Mouse (Mus musculus) frontal cortex, postnatal 10 days (tissue): Measurements from ENCODE around the gene Zfp428.

Experiments used
- DNase-seq, 2 experiments: peaks; one replicate each; pipeline ENCODE4 v3.0.0; 2022; ENCODE audit warnings: low spot score in 2 of 2, mixed read lengths in 1 of 2

The Zfp428 gene

DNA sequence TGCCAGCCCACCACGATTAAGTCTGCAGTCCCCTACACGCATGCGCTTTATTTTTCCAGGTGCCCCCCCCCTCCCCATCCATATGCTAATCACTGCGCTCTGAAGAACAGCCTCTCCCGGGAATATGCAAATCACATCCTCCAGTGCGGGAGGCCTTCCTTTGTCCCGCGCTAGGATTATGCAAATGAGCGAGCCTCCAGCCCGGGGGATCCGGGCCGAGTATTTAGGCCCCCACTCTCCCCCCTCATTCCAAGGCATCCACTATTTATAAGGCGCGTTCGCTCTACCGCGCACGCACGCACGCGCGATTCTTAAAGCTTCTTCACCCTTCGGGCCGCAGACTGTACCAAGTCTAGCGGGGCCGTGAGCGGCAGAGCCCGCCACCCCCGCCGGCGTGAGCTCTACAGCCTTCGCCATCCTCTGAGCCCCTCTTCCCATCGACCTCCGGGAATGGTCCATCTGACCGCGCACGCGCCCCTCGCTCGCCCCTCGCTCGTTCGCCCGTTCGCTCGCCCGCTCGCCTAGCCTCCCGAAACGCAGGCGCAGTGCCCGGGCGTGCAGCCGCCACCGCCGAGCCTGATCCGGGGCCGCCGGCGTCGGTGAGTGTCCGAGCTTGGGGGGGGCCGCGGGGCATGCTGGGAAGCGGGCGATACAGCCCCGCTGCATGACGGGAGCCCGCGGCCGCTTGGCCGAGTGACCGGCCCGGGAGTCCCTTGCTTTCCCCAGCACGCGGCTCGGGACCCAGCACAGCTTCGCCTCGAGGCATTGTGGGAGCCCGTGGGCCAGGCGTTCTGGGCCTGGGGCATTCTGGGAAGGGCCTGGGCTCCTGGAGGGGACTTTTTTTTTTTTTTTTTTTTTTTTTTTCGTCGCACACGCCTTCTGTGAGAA, at the start of gene Zfp428:
TSS of gene Zfp428 (plus strand) at position 169 of the 888 bp plus-strand sequence.
- DNase-seq, result peak; percentile 83 to 84

DNA sequence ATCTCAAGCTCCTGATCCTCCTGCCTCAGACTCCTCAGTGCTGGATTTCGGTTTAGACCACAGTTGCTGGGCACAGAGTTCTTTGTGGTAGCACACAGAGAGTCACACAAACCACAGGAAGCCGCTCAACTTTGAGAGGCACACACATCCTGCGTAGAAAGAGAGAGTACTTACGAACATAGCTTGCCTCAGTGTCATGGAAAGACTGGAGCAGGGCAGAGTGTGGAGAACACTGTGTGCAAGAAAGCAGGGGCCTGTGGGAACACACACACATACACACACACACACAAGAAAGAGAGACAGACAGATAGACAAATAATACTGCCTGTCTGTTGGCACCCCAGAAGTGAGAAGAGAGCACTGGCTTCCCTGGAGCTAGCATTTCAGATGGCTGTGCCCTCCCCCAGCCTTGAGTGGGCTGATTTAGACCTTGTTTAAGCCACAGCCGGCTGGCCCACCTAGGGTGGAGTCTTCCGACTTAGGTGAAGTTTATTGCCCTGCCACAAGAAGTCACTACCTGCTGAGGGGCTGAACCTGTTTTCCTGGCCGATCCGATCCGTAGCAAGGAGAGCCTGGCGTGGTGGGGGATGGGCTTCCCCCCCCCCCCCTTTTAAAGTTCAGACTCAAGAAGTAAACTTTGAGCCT, 49.0 kb upstream of the Zfp428 start:
- no peak for DNase-seq

DNA sequence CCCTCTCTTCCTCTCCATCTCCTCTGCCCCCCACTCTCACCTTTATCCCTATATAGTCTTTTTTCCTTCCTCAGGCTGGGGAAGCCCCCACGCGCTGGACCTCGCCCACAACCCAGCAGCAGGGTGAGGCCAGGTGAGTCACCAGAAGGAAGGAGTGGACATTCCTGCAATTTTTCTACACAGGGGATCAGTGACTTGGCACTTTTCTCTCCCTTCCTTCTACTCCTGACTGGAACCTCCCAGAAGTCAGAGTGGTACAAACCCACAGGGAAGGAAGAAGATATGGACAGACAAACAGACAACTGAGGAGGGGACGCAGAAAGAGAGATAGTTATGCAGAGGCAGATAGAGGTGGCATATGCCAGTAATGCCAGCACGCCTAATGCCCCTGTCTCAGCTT, 47.4 kb upstream of the Zfp428 start:
- DNase-seq, result no peak

- DNase-seq, result no peak
Measured at GRCm38 (mm10) chr7:24459843-24460242, 47.0 kb upstream of the Zfp428 start.

GRCm38 (mm10) chr7:24461376-24462051, 45.3 kb upstream of the Zfp428 start:
- no peak for DNase-seq

GRCm38 (mm10) chr7:24462388-24463319, 44.2 kb upstream of the Zfp428 start, which contains the start of gene Plaur:
Gene Plaur (plus strand): TSS chr7:24462484.
- no peak for DNase-seq

DNA sequence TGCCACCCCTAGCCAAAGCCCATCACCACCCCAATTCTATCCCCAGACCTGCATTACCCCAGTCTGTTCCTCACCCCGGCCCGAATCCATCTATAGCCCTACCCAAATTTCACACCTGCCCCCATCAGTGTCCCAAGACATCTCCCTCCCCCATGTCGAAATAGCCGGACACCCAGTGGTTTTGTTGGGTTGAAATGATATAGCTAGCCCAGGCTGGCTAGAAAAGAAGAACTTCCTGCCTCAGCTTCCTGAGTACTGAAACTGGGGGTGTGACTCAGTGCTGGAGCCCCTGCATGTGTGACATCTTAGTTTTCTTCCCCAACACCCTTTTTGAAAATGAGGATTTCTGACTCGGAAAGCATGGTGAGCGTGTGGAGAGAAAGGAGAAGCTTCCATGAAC, 40.0 kb upstream of the Zfp428 start:
- DNase-seq, result no peak

DNA sequence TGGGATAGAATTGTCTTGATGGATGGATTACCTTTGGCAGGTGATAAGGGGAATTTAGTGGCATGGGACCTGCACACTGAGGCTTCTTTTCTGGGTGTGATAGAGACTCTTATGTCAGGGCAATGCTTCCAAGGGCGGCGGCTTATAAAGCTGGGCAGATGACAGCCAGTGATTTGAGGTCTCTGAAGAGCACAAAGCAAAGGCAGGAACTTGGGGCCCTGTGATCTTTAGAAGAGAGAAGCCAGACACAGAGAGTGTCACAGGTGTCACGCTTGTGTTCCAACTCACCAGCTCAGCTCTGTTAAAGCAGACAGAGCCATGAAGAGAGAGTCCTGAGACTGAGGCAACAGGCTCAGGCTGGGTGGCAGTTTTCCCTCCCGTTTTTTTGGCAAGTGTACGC, 38.9 kb upstream of the Zfp428 start:
- no peak for DNase-seq

DNA sequence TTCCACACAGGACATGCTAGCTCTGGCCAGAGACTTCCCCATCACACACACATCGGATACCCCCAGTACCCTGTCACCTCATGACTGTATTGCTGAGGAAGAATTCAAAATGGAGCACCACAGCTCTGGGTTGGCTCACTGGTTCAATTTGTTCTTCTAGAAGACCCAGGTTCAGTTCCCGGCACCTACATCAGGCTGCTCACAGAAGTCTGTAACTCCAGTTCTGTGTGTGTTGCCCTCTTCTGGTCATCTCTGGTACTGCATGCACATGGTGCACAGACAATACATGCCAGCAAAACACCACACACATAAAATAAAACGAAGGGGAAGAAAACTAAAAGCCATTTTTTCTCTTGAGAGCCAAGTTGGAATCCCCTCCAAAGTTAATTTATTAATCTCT, 37.7 kb upstream of the Zfp428 start:
- no peak for DNase-seq

DNA sequence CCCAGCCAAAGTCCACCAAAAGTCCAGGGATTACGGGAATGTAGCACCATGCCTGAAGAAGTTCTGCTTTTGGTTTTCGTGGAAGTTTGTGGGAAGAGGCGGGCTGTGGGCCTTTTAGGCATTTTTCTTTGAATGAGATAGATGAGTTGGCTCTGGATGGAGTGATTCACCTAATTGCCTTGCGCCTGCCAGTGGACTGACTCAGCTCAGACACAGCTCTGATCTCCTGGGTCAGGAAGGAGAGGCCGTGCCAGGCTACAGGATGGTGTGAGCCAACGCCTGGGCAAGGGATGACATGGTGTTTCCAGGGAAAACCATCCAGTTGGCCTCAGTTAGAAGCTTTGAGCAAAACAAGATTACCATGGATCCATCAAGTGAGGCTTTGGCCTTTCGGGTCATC, 36.5 kb upstream of the Zfp428 start:
- DNase-seq, result no peak

GRCm38 (mm10) chr7:24472442-24472841, 34.4 kb upstream of the Zfp428 start:
- DNase-seq, result no peak

GRCm38 (mm10) chr7:24472937-24473336, 33.9 kb upstream of the Zfp428 start:
- DNase-seq, result no peak

- DNase-seq, result peak in 1 of 2 experiments; percentile 63
Measured at GRCm38 (mm10) chr7:24473913-24474529, 32.8 kb upstream of the Zfp428 start.

- peak in 1 of 2 experiments; percentile 36 for DNase-seq
Measured at GRCm38 (mm10) chr7:24474811-24475506, 31.8 kb upstream of the Zfp428 start.

GRCm38 (mm10) chr7:24476338-24476737, 30.5 kb upstream of the Zfp428 start:
- DNase-seq, result no peak

DNA sequence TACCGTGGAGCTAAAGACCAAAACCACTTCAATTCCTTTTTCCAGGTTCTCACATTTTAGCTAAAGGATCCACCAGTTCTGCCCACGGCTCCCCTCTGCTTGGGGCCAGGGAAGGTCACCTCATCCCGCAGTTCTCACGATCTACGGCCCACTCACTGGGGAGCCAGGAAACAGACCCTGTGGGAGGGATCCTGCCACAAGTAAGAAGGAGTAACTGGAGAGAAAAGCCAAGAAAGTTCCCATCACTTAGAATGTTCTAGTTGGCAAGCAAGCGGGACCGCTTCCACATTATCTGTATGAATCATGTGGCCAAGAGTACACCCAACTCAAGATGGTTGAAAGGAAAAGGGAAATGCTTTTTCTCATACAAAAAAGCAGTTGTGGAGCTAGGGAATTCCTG, 29.9 kb upstream of the Zfp428 start:
- DNase-seq, result no peak

DNA sequence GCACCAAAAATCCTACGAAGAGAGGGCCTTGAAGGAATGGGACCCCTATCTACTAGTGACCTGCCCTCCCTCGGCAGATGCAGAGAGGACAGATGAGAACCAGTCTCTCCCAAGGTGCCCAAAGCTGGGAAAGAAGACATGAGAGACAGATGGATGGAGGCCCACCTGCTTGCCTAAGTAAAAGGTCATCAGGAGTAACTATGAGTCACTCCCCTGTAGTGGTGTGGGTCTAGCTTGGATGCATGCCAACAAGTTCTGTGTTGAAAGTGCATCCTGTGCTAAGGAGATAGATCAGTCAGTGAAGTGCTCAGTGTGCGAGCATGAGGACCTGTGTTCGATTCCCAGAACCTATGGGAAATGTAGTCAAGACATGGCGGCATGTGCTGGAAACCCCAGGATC, 27.9 kb upstream of the Zfp428 start:
- DNase-seq, result no peak

DNA sequence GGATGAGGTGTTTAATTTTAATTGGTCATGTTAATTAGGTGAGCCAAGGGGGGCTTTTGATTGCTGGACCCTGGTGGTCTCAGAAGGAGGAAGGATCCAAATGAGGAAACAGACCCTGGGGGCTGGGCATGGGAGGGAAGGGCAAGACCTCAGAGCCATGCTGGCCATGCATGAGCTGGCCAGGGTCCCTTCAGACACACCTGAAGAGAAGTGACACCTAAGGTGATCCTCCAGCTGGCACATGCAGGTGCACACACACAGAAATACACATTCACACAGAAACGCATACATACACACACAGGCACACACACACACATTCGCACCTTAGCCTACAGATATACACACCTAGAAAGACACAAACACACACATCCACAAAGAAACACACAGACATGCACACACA, 27.1 kb upstream of the Zfp428 start:
- no peak for DNase-seq

DNA sequence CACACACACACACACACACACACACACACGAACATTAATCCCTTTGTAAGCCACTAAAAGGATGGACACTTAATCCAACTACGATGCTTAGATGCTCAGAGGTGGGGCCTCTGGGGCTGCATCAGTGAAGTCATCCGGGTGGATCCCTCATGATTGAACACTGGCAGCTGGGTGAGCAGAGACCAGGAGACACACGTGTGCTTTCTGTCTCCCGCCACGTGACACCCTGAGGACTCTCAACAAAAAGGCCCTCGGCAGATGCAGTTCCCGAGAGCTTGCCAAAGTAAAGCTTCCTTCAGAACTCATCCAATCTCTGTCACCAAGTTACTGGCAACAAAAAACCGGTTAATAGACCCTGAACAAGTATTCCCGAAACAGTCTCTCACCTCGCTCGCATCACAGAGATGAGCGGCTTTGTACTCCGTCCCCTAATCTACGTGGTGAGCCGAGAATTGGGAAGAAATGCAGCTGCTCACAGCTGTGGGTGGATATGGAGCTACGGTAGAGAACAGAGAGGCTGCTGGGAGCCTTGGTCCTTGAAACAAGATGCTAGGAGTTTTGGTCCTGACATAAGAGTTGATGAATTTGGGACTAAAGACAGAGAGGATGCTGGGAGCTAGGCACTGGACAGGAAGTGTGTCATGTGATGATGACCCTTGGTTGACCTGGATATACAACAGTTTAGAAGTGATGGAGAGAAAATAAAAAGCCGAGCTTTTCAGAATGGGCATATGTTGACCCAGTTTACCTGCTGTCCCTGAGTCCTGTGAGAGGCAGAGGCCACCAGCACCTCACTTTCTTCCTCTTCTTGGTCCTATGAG, 26.5 kb upstream of the Zfp428 start:
- DNase-seq, result no peak
